In genomic region chr13:23425505-23425904, GRCm38 (mm10) we compare ENCODE assay signal across 9 mouse cellular contexts. TPM values are rescaled to one million over a fixed set of nuclear protein-coding genes. Genes with fewer than 3 reads are reported as not detected.
DNase-seq lines count a peak whose midpoint lies in the region; ATAC-seq lines count a peak whose summit lies in the region.
"Had no signal": no experiment of that assay in that cellular context is flagged by ENCODE, and none has a peak within 500 bp of the region (broad histone marks: within the 10 kb centered on the region; RNA-seq: fewer than 3 reads in every experiment).

No protein-coding gene starts in this region.

- ATAC-seq in embryonic facial prominence, embryonic 15.5 days (ENCODE audit: insufficient number of reproducible peaks, low FRiP score, low TSS enrichment, low read depth): no peak
- no peak for ATAC-seq in limb, embryonic 12.5 days (ENCODE audit: insufficient number of reproducible peaks, insufficient read depth, low FRiP score, low TSS enrichment, low read depth)
- no peak for ATAC-seq in granulocyte monocyte progenitor cell, adult 5-6 weeks (replicated peaks; ENCODE audit: poor library complexity, severe bottlenecking)

- no peaks in the 10 kb centered on the region for H3K27me3 ChIP-seq in embryonic facial prominence, embryonic 15.5 days
- H3K27me3 ChIP-seq in limb, embryonic 12.5 days: no peaks in the 10 kb centered on the region

- peak overlapping the region; percentile 75; the same call in 1 of the 2 replicates for H3K4me3 ChIP-seq in embryonic facial prominence, embryonic 15.5 days (replicated peaks)
- no peak overlapping the region for H3K4me3 ChIP-seq in limb, embryonic 12.5 days (replicated peaks)

- H3K36me3 ChIP-seq in embryonic facial prominence, embryonic 15.5 days: peaks cover 20% of the 10 kb centered on the region
- H3K36me3 ChIP-seq in limb, embryonic 12.5 days: peaks cover 20% of the 10 kb centered on the region

- no peaks in the 10 kb centered on the region for H3K9me3 ChIP-seq in embryonic facial prominence, embryonic 15.5 days (replicated peaks)
- H3K9me3 ChIP-seq in limb, embryonic 12.5 days: no peaks in the 10 kb centered on the region

- DNase-seq in layer of hippocampus, adult 11-12 months (ENCODE audit: low spot score): peak; percentile 74
- no peak for DNase-seq in layer of hippocampus, adult 9-11 months
- DNase-seq in adrenal gland, adult 2 months: peak; percentile 80
- peak; percentile 84 for DNase-seq in induced T-regulatory cell, adult 2 months (ENCODE audit: low read depth)
- DNase-seq in naive thymus-derived CD4-positive, alpha-beta T cell, adult 2 months (ENCODE audit: low read depth): peak; percentile 73

- peaks cover 26% of the 10 kb centered on the region for H3K4me1 ChIP-seq in embryonic facial prominence, embryonic 15.5 days
- H3K4me1 ChIP-seq in limb, embryonic 12.5 days (replicated peaks): peaks cover 27% of the 10 kb centered on the region

- peak overlapping the region; percentile 79 for H3K4me2 ChIP-seq in embryonic facial prominence, embryonic 15.5 days (replicated peaks)
- H3K4me2 ChIP-seq in limb, embryonic 12.5 days: peak overlapping the region; percentile 85

- 4% methylated on average over 9 of the region's 9 CpGs for WGBS in embryonic facial prominence, embryonic 15.5 days
- 2% methylated on average over 9 of the region's 9 CpGs for WGBS in limb, embryonic 12.5 days

- no peak overlapping the region for H3K27ac ChIP-seq in embryonic facial prominence, embryonic 15.5 days (replicated peaks)
- no peak overlapping the region for H3K27ac ChIP-seq in limb, embryonic 12.5 days

- no peak overlapping the region for H3K9ac ChIP-seq in embryonic facial prominence, embryonic 15.5 days
- H3K9ac ChIP-seq in limb, embryonic 12.5 days (replicated peaks): no peak overlapping the region

RNA-seq across cellular contexts. Expression of gene Abt1, which starts 1.8 kb away (rescaled TPM):
- 1 to 10 TPM; 7.0 to 8.5 TPM for total RNA-seq in adrenal gland, adult 2 months (2021)
- 1.1 TPM in 2 replicates for polyA plus RNA-seq in adrenal gland, adult 2 months (2012; rRNA removed)
- 12.2 and 12.7 TPM in 2 replicates for polyA plus RNA-seq in embryonic facial prominence, embryonic 15.5 days (2015; fragmentation: Nextera tagmentation; extraction: Ambion mirVana)
- 14.4 and 15.2 TPM in 2 replicates for polyA plus RNA-seq in limb, embryonic 12.5 days (2016; fragmentation: Nextera tagmentation; extraction: Ambion mirVana)
- 2.9 and 5.7 TPM in 2 replicates for total RNA-seq in granulocyte monocyte progenitor cell, adult 5-6 weeks (2014; fragmentation: Nextera tagmentation)
- 11.0 and 13.7 TPM in 2 replicates for total RNA-seq in granulocyte monocyte progenitor cell, adult 5-6 weeks (2017)

RNA-seq across cellular contexts. Expression of gene Btn1a1, which starts 40.2 kb away (rescaled TPM):
- not detected for total RNA-seq in adrenal gland, adult 2 months (2021)
- polyA plus RNA-seq in adrenal gland, adult 2 months (2012; rRNA removed): not detected in 2 replicates
- 0.04 TPM in 1 of 2 replicates, not detected in the other for polyA plus RNA-seq in embryonic facial prominence, embryonic 15.5 days (2015; fragmentation: Nextera tagmentation; extraction: Ambion mirVana)
- polyA plus RNA-seq in limb, embryonic 12.5 days (2016; fragmentation: Nextera tagmentation; extraction: Ambion mirVana): 0.10 and 0.12 TPM in 2 replicates
- total RNA-seq in granulocyte monocyte progenitor cell, adult 5-6 weeks (2014; fragmentation: Nextera tagmentation): not detected in 2 replicates
- total RNA-seq in granulocyte monocyte progenitor cell, adult 5-6 weeks (2017): not detected in 2 replicates
- total RNA-seq: neutrophil, adult 5-6 weeks had no signal

RNA-seq across cellular contexts. Expression of gene Zfp322a, which starts 56.5 kb away (rescaled TPM):
- 10 to 100 TPM; 16.3 to 20.7 TPM for total RNA-seq in adrenal gland, adult 2 months (2021)
- 0.40 and 0.53 TPM in 2 replicates for polyA plus RNA-seq in adrenal gland, adult 2 months (2012; rRNA removed)
- polyA plus RNA-seq in embryonic facial prominence, embryonic 15.5 days (2015; fragmentation: Nextera tagmentation; extraction: Ambion mirVana): 38.5 and 43.1 TPM in 2 replicates
- 70.7 and 75.5 TPM in 2 replicates for polyA plus RNA-seq in limb, embryonic 12.5 days (2016; fragmentation: Nextera tagmentation; extraction: Ambion mirVana)
- total RNA-seq in granulocyte monocyte progenitor cell, adult 5-6 weeks (2014; fragmentation: Nextera tagmentation): 21.8 and 34.5 TPM in 2 replicates
- total RNA-seq in granulocyte monocyte progenitor cell, adult 5-6 weeks (2017): 43.7 and 71.1 TPM in 2 replicates

Comparison
In these comparisons a context has a peak if more than half of its experiments do, and no peak if none do; other contexts are left out.
1. RNA of gene Zfp322a, which starts 56.5 kb away (polyA plus RNA-seq): 70.7 to 75.5 TPM in limb, embryonic 12.5 days and 38.5 to 43.1 TPM in embryonic facial prominence, embryonic 15.5 days; 0.40 to 0.53 TPM in adrenal gland, adult 2 months; every median in the first group is over 10 times any median in the second.